Mouse (Mus musculus): ENCODE measurements at regions not wholly inside any gene's neighbourhood (a gene's known extent, or its start where the extent isn't known, plus 50 kb on each side); places are given as distances from the start of the nearest gene placed in this dataset.

GRCm38 (mm10) chr13:58495390-58496073 lies 92.4 kb upstream of the Hnrnpk start:
- no peak for ATAC-seq

GRCm38 (mm10) chr13:58494726-58495125 lies 91.6 kb upstream of the Hnrnpk start:
- no peak for ATAC-seq

- no peak for ATAC-seq
These were observed 87.7 kb upstream of the Hnrnpk start for GRCm38 (mm10) chr13:58490829-58491228.

GRCm38 (mm10) chr13:58485011-58485410 lies 81.9 kb upstream of the Hnrnpk start:
- ATAC-seq, result no peak

GRCm38 (mm10) chr13:58482701-58483100 lies 79.6 kb upstream of the Hnrnpk start:
- ATAC-seq, result no peak

GRCm38 (mm10) chr13:58480928-58481598 lies 77.9 kb upstream of the Hnrnpk start:
- no peak for ATAC-seq

GRCm38 (mm10) chr13:58480388-58480927 lies 77.3 kb upstream of the Hnrnpk start:
- ATAC-seq, result no peak

- no peak for ATAC-seq
These were observed 75.3 kb upstream of the Hnrnpk start for GRCm38 (mm10) chr13:58478438-58478837.

- no peak for ATAC-seq
These were observed 74.1 kb upstream of the Hnrnpk start for GRCm38 (mm10) chr13:58477253-58477652.

- ATAC-seq, result no peak
These were observed 73.1 kb upstream of the Hnrnpk start for GRCm38 (mm10) chr13:58476033-58476830.

- ATAC-seq, result peak; percentile 62
These were observed 72.4 kb upstream of the Hnrnpk start for GRCm38 (mm10) chr13:58475495-58475894.

GRCm38 (mm10) chr13:58472455-58472854 lies 69.3 kb upstream of the Hnrnpk start:
- ATAC-seq, result no peak

- ATAC-seq, result peak; percentile 80
These were observed 68.6 kb upstream of the Hnrnpk start for GRCm38 (mm10) chr13:58471704-58472103.

- ATAC-seq, result no peak
These were observed 66.6 kb upstream of the Hnrnpk start for GRCm38 (mm10) chr13:58469731-58470130.

- ATAC-seq, result no peak
These were observed 64.0 kb upstream of the Hnrnpk start for GRCm38 (mm10) chr13:58467097-58467642.

- ATAC-seq, result no peak
These were observed 62.3 kb upstream of the Hnrnpk start for GRCm38 (mm10) chr13:58465206-58466104.
